Mouse (Mus musculus): ENCODE results near the gene Runx2.

Runx2 gene

DNA sequence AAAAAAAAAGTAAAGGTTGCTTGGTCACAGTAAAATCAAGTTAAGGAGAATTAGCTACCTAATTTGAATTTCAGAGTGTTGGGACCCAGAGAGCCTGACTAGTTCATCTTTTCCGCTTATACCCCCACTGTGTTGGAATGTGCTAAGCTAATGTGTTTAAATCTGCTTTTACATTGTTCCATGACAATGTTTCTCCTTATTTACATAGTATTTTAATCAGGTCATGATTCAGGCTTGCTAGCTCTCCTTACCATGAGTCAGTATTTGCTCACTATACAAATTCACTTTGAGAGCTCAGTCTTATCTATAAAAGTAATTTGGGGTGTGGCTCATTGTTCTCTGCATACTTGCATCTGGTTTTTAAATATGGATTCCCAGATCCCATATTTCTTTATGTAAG is 47.2 kb downstream of the Runx2 start:
- DNase-seq (ENCODE audit: low read depth) = no peak

DNA sequence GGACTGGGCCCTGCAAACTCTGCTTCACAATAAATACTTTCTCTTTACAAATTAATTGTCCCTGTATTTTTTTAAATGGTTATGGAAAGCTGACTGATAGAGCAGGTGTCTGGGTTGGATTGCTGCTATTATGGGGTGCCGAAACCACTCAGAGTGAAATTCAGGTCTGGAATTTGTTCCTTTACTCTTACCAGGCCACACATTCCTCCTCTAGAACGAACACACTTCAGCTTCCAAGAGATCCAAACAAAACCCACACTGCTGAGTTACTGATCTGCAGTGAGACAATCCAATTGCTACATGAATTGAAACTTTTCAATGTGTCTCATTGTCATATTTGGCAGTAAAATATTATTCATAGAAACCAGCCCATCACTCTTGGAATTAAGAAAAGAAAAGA is 47.6 kb downstream of the Runx2 start:
- no peak for DNase-seq (ENCODE audit: low read depth)

GRCm38 (mm10) chr17:44766318-44766717 is 48.3 kb downstream of the Runx2 start:
- no peak for DNase-seq (ENCODE audit: low read depth)

DNA sequence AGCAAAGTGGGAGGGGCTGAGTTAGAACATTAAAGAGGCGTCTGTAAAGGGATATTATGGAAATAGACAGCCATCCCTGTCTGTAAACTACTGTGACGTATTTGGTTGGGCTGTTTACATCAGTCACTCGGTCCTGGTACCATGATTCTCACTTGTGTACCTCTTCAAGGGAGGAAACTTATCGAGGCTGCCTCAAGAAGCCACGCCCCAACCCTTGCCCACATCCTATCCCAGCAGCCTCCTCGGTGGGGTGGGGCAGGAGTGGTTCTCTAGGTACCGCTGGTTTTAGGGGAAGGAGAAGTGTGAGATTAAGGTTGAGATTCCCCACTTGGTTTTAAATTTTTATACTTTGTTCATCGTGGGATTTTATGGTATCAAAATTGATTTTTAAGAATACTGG is 69.2 kb downstream of the Runx2 start:
- DNase-seq (ENCODE audit: low read depth) = no peak

- DNase-seq (ENCODE audit: low read depth) = no peak
Measured at GRCm38 (mm10) chr17:44743780-44744179, 70.8 kb downstream of the Runx2 start.

DNA sequence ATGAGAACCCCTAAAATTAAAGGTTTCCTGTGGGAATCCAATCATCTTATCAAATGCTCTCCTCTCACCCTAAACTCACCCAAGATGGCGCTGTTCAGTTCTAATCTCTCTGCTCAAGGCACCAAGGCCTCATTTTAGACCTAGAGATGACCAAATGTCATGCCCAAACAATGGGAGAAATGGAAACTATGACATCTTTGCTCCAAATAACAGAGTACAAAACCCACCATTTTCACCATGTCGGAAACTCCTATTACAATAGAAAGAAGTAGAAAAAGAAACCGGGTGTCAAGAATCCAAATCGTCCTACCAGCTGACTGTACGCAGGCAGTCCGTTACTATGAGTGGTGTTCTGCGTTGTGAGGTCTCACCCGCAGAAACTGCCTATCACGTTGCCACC is 72.4 kb downstream of the Runx2 start:
- no peak for DNase-seq (ENCODE audit: low read depth)

- no peak for DNase-seq (ENCODE audit: low read depth)
Measured at GRCm38 (mm10) chr17:44738121-44738637, 76.4 kb downstream of the Runx2 start.

DNA sequence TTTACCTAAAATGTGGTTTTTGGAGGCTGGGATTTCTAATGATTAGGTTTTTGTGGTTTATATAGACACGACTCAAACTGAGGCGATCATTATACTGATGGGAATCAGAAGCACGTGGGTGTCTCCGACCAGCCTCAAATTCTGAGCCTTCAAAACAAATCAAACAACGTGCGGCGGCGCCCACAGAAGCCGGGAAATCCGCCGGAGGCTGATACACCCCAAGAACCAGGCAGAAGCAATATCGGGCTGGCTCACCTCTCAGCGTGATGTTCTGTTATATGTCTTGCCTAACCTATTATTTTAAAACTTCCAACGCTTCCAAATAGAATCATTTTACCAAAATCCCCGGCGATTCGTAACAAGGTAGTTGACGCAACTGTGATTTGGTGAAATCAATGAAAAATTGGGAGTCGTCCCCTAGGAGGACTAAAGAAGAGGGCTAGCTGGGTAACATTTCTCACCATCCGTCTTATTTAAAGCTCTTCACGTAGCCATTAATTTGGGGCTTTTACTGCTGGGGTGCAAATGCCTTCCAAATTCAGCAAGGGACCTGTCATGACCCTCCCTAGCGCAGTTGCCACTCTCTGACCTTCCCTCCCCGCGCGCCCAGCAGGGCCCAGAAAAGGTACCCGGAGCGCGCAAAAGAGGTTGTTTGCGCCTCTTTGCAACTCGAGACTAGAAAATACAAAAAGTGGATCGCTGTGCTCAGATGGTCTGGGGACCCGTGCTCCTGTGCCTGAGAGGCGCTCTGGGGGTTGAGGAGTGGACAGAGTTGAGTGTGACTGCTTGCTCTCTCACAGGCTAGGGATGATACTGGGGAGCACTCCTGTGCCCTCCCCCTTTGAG is 77.1 kb downstream of the Runx2 start:
- no peak for DNase-seq (ENCODE audit: low read depth)

- no peak for DNase-seq (ENCODE audit: low read depth)
Measured at GRCm38 (mm10) chr17:44735991-44736561, 78.5 kb downstream of the Runx2 start.

DNA sequence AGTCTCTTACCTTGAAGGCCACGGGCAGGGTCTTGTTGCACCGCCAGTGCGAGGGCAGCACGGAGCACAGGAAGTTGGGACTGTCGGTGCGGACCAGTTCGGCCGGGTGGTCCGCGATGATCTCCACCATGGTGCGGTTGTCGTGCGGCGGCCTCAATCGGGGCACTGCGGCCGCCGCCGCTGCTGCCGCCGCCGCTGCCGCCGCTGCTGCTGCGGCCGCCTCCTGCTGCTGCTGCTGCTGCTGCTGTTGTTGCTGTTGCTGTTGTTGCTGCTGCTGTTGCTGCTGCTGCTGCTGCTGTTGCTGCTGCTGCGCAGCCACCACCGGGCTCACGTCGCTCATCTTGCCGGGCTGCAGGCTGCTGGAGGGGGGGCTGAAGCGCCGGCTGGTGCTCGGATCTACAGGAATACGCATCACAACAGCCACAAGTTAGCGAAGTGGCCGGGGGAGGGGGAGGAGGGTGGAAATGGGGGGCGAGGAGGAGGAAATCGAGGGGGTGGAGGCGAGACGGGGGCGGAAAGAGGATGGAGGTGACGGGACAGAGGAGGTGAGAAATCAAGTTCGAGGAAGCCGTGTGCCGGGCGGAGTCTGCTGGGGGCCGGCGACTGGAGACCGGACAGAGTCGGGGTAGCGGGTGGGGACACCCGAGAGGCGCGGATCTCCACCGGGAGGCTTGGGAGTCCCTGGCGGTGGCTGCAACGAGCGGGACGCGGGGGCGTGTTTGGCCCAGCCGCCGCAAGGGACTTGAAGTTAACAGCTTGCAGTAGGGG is 79.2 kb downstream of the Runx2 start:
- DNase-seq (ENCODE audit: low read depth) = no peak

DNA sequence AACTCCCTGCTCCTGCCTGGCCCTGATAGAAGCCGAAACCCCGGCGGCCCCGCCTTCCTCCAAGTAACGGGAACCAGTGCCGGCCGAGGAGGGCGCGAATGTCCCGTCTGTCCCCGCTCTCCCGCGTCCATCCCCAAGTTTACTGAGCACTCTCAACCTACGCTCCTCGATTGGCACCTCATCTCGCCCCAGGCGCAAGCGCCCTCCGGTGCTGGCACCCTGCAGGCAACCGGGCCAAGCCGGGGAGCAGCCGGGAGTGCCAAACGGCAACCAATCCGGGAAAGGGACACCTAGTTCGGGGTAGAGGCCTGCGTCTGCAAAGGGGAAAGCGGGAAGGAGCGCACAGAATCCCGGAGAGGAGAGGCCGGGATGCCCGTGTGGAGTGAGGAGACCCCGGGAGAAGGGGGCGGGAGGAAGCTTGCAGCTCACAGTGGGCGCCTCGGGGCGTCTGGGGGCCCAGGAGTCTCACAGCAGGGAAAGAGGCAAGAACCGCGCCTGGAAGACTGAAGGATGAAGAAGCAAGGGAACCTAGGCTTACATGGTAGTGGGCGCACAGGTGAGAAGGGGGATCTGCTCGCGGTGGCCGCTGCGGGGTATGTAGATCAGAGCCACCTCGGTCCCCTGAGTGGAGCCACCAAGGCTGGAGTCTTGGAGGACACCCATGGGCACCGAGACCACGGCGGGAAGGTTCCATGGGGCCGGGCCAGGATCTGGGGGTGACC is 79.9 kb downstream of the Runx2 start:
- DNase-seq (ENCODE audit: low read depth) = no peak

DNA sequence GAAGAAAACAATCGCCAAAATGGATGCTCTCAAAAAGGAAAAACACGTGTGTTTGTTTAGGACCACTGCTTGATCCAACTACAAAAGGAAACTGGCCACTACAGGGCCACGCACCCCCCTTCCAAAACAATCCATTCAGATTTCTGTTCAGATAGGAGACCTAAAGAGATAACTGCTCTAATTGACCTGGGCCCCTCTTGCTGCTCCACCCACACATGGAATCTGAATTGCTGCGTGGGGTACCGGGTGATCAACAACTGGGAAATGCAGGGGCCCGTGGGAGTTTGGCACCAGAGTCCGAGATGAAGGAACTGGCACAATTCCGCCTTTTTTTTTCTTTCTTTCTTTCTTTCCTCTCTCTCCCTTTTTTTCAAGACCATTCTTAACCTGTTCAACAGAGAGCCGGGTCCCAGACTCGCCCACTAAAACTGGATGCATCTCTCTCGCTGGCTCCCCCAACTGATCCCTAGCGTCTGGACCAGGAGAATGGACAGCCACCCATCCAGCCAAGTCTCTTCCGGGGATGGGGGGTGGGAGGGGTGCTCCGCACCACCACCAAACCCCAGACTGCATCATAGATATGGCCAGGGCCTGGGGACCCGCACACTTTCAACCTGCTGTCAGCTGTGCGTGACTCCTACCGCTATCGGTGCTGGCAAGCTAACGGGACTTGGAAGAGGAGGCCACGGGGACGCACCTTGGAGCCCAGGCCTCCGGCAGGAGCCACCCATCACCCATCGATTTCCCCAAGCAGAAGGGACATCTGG is 80.9 kb downstream of the Runx2 start:
- no peak for DNase-seq (ENCODE audit: low read depth)

DNA sequence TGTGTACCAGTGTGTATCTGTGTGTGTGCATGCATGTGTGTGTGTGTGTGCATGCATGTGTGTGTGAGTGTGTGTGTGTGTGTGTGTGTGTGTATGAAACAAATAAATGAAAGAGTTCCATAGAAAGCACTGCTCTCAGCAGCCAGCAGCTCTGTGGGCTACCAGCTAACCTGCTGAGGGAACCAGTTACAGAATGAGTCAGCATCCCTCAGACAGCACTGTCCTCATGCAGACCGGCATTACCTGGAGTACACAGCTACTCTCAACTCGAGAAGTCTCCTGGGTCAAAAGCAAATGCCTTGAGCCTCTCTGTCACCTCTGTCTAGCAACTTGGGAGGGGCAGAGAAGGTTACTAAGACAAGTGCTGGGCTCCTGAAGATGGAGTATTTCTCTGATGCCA is 86.1 kb downstream of the Runx2 start:
- no peak for DNase-seq (ENCODE audit: low read depth)

DNA sequence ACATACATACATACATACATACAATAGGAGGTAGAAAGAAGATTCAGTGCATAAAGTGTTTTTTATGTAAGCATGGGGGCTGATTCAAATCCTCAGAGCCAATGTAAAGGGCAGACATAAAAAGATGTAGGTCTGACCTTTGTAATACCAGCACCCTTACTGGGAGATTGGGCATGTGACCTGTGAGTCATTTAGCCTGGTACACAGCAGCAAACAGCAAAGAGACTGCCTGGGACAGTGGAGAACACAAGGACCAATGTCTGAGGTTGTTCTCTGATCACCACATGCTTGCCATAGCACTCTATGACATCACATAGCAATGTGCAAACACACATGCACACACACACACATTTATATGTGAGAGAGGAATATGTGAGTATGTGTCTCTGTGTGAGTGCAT is 86.9 kb downstream of the Runx2 start:
- DNase-seq (ENCODE audit: low read depth) = no peak

GRCm38 (mm10) chr17:44724805-44725480 is 89.7 kb downstream of the Runx2 start:
- DNase-seq (ENCODE audit: low read depth) = no peak

DNA sequence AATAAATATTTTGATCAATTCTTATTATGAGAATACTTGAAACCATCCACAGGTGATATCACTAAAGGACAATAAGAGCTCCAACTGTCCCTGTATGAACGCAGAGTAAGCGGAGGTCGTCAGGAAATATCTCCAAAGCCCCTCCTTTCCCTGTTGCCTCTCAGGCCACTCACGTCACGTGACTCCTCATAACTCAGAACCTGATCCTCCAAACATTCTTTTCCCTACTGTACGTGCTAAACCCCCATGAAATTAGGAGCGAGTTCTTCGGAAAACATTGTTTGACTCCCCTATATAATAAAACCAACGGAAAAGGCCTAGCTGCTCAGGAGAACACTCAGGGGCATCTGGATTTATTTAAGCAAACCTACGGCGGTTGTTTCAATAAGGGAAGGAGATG is 90.3 kb downstream of the Runx2 start:
- no peak for DNase-seq (ENCODE audit: low read depth)

DNA sequence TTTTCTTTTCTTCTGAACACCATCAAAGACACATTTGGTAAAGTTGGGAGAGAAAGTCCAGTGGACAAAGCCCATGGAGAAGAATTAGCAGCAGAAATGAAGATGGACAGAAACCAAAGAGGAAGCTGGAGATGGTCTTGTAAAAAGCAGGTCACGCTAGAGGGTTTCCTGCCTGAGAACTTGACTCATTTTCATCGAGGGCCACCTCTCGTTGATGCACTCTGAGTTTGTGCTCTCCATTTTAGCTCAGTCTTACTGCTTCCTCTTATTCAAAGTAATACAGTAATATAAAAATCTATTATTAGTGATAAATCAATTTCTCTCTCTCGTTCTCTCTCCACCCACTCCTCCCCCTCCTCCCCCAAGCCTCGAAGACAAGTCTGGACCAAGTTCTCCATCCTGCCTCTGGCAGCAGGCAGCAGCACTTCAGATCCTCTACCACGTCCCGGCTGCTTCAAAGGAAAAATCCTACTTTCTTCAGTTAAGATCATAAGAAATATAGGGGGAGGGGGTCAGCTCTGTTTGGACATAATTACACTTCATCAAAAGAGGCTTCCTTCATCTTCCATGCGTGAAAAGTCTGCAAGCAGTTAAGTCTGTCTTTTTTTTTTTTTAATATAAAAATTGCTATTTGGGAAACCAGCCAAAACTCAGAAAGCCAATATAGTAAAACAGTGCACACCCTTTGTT is 92.3 kb downstream of the Runx2 start:
- DNase-seq (ENCODE audit: low read depth) = no peak

DNA sequence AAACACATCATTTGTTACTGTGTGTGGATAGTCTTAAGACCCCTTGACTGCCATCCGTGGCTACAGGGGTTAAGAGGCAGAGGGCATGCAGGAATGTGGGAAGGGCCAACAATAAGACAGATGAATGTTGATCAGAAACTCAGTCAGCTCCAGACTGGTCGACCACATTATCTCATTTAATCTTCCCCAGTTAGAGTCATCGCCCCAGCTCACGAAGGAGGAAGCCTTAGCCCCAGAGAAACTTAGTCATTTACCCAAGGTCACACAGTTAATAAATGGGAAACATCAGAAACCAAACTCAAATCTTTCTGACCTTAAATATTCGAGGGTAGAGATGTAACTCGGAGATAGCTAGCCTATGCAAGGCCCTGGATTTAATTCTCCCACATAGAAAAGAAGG is 96.0 kb downstream of the Runx2 start:
- no peak for DNase-seq (ENCODE audit: low read depth)

GRCm38 (mm10) chr17:44718036-44718435 is 96.6 kb downstream of the Runx2 start:
- DNase-seq (ENCODE audit: low read depth) = no peak

GRCm38 (mm10) chr17:44714116-44714515 is 100.5 kb downstream of the Runx2 start:
- DNase-seq (ENCODE audit: low read depth) = no peak
